Mouse (Mus musculus) stomach, postnatal 0 days (tissue): ENCODE measurements around the gene Auh.

Source experiments
- CTCF ChIP-seq: IDR thresholded peaks from 2 replicates; pipeline ENCODE4 v1.5.1; 2016; ENCODE audit warnings: antibody characterized with exemption, low read depth, mild to moderate bottlenecking, moderate library complexity
- EP300 ChIP-seq: optimal IDR thresholded peaks from 2 replicates; pipeline ENCODE3; 2016; ENCODE audit warnings: antibody characterized with exemption

GRCm38 (mm10) chr13:52790894-52791293 lies 138.6 kb downstream of the Auh start:
- TF ChIP-seq CTCF (peak; percentile 55), EP300 (no peak)
